Mouse (Mus musculus) embryonic facial prominence, embryonic 15.5 days (tissue): Measurements from ENCODE around the gene Agpat4. TPM values are rescaled to one million over a fixed set of nuclear protein-coding genes. Genes with fewer than 3 reads are reported as not detected.
"Not testable (repeated sequence)": the region's sequence is repeated elsewhere in the genome, so short reads cannot be mapped to it uniquely, and the experiment has no call there.

Experiments used
- ATAC-seq: fragments of 200-750 bp; cut with Nextera tagmentation; 2 replicates; pipeline ENCODE4 v1.8.0; 2017; ENCODE audit warnings: low read depth, moderate TSS enrichment; ENCODE audit not compliant: insufficient number of reproducible peaks, low FRiP score, low TSS enrichment
- H3K27ac ChIP-seq: fragments of 300-500 bp; sonication (generic); replicated peaks from 2 replicates; pipeline ENCODE4 v1.5.1; 2015; ENCODE audit warnings: mild to moderate bottlenecking, inconsistent platforms
- H3K27me3 ChIP-seq: fragments of 300-500 bp; sonication (generic); 2 replicates; pipeline ENCODE4 v1.6.1; 2015; ENCODE audit warnings: inconsistent platforms
- H3K36me3 ChIP-seq: fragments of 300-500 bp; sonication (generic); 2 replicates; pipeline ENCODE4 v1.6.1; 2015; ENCODE audit warnings: mild to moderate bottlenecking, inconsistent platforms
- H3K4me1 ChIP-seq: fragments of 300-500 bp; sonication (generic); 2 replicates; pipeline ENCODE4 v1.6.1; 2015; ENCODE audit warnings: inconsistent platforms
- H3K4me2 ChIP-seq: fragments of 300-500 bp; sonication (generic); replicated peaks from 2 replicates; pipeline ENCODE4 v1.6.1; 2015; ENCODE audit warnings: mild to moderate bottlenecking, inconsistent platforms
- H3K4me3 ChIP-seq: fragments of 300-500 bp; sonication (generic); replicated peaks from 2 replicates; pipeline ENCODE4 v1.5.1; 2015; ENCODE audit warnings: mild to moderate bottlenecking, inconsistent platforms
- H3K9ac ChIP-seq: fragments of 300-500 bp; sonication (generic); 2 replicates; pipeline ENCODE4 v1.6.1; 2015; ENCODE audit warnings: inconsistent platforms
- H3K9me3 ChIP-seq: fragments of 300-500 bp; sonication (generic); replicated peaks from 2 replicates; pipeline ENCODE4 v1.6.1; 2016; ENCODE audit warnings: inconsistent platforms
- WGBS: fragments of 180-500 bp; shearing (Covaris S2); methylation state at CpG from one replicate; pipeline ENCODE4 v1.1.7; 2015; 5-methylcytosine and 5-hydroxymethylcytosine counted together
- polyA plus RNA-seq: library from polyadenylated mRNA; unstranded; fragments of >200 nt; fragmentation: Nextera tagmentation; extraction: Ambion mirVana; gene quantifications from 2 replicates; pipeline ENCODE4 v1.2.1, GENCODE M21; 2015

The Agpat4 gene
- polyA plus RNA-seq, 1 experiment from 2014 or later: 51.3 TPM

DNA sequence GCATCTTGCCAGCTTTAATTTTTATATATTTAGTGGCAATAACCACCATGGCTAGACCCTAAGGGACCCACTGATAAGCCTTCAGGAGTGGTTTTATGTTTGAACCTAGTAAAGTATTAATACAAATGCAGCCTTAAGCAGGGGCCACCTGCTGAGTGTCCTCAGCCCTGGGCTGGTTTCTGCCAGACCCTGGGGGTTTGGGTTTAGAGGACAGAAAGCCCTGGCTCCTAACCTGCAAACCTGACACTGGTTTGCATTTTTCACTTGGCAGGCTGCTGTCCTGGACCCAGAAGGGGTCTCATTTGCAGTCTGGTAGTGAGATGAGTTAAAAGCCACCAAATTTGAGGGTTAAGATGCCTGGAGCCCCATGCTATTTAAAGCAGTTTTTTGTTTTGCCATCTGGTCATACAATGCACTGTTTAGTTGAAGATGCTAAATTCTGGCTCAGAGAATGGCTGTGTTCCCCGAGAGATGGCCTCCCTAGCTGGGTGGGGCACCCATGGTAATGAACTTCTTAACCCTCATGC lies 88.6 kb downstream of the Agpat4 start:
- H3K4me3 ChIP-seq: no peak overlapping the region
- no peak overlapping the region for H3K9ac ChIP-seq
- no peaks in the 10 kb centered on the region for H3K27me3 ChIP-seq
- peaks cover 7% of the 10 kb centered on the region for H3K36me3 ChIP-seq
- H3K4me2 ChIP-seq: no peak overlapping the region
- WGBS: 19% methylated on average over 1 of the region's 1 CpGs
- H3K27ac ChIP-seq: 0 out of 2 replicates have a peak overlapping the region, but pooled peaks have one; percentile 44
- no peaks in the 10 kb centered on the region for H3K9me3 ChIP-seq
- peaks cover 55% of the 10 kb centered on the region for H3K4me1 ChIP-seq
- no peak for ATAC-seq

DNA sequence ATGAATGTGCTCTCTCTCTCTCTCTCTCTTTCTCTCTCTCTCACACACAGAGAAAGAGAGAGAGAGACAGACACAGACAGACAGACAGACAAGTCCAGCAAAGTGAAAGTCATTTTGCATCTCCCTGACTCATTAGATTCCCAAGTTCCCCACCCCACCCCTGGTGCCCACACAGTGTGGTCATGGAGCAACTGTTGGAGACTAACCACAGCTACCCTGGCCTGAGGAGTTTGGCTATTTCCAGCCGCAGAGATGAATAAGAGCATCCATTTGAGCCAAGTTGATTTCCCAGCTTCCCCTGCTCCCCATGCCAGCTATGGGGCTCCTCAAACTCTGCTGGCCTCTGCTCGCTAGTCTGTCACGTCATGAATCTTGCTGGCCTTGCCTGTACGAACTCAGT lies 91.0 kb downstream of the Agpat4 start:
- peaks cover 15% of the 10 kb centered on the region for H3K36me3 ChIP-seq
- no peak overlapping the region for H3K9ac ChIP-seq
- H3K4me1 ChIP-seq: peaks cover 43% of the 10 kb centered on the region
- H3K9me3 ChIP-seq: no peaks in the 10 kb centered on the region
- WGBS: 79% methylated on average over 4 of the region's 4 CpGs
- H3K4me3 ChIP-seq: no peak overlapping the region
- H3K27me3 ChIP-seq: no peaks in the 10 kb centered on the region
- no peak overlapping the region for H3K27ac ChIP-seq
- no peak for ATAC-seq
- H3K4me2 ChIP-seq: no peak overlapping the region

DNA sequence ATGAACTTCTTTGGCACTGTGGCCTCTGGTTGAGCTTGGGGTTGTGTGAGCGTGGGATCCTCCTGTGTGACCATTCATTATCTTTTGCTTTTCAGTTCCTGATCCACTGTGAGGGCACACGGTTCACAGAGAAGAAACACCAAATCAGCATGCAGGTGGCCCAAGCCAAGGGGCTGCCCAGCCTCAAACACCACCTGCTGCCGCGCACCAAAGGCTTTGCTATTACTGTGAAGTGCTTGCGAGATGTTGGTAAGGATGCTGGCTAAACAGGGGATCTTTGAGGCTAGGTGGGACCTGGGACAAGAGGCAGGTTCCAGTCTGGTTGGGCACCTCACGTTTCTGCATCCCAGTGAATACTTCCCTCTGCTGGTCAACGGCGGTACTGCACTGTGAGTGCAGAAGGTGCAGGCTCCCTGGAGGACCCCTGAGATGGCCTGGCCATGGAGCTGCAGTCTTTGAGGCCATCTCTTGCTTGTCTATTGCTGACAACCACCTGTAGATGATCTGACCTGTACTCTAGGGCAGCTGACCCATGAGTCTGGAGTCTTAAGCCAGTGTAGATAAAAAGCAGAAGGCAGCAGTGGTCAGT lies 92.1 kb downstream of the Agpat4 start:
- ATAC-seq: peak; percentile 30; the same call in 1 of the 2 replicates
- no peaks in the 10 kb centered on the region for H3K27me3 ChIP-seq
- no peak overlapping the region for H3K4me2 ChIP-seq
- H3K4me3 ChIP-seq: no peak overlapping the region
- WGBS: 37% methylated on average over 8 of the region's 8 CpGs
- H3K9ac ChIP-seq: no peak overlapping the region
- peaks cover 32% of the 10 kb centered on the region for H3K4me1 ChIP-seq
- no peak overlapping the region for H3K27ac ChIP-seq
- H3K9me3 ChIP-seq: no peaks in the 10 kb centered on the region
- peaks cover 26% of the 10 kb centered on the region for H3K36me3 ChIP-seq

DNA sequence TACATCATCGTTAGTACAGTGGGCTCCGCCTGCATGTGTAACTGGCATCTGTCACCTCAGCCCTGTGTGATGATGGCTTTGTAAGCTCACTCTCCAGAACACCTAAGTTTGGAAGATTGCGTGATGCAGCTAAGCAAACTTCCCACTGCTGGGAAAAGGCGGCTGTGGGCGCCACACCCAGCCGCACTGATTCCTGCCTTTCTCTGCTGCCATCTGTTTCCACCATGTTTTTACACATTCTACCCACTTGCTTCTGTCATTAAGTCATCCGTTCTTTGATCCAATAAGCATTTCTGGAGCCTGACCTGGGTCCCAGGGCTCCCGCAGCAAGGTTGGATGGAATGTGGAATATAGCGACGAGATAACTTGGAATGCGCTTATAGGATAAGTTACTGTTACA lies 93.4 kb downstream of the Agpat4 start:
- Histone ChIP-seq H3K4me3 (no peak overlapping the region), H3K9me3 (no peaks in the 10 kb centered on the region), H3K27me3 (no peaks in the 10 kb centered on the region), H3K27ac (no peak overlapping the region), H3K4me2 (no peak overlapping the region), H3K4me1 (peaks cover 21% of the 10 kb centered on the region), H3K36me3 (peaks cover 38% of the 10 kb centered on the region), H3K9ac (no peak overlapping the region)
- ATAC-seq: no peak
- 87% methylated on average over 11 of the region's 11 CpGs for WGBS

DNA sequence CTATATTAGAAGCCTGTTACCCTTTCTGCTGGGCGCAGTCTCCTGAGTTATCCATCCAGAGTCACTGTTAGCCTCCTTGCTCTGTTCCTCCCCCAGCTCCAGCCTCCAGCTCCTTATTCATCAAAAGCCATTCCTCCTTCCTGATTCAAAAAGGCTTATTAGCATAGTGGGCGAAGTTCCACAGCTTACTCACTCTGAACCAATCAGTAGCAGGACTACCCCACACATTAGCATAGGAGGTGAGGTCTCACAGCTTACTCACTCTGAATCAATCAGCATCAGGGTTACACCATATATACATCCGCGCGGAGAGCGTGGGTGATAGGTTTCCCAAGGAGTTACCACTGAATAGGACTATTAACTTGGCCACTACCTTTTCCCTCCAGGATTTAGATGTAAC lies 93.8 kb downstream of the Agpat4 start:
- WGBS: 88% methylated on average over 6 of the region's 6 CpGs
- H3K27ac ChIP-seq: no peak overlapping the region
- no peak for ATAC-seq
- H3K9ac ChIP-seq: no peak overlapping the region
- H3K4me1 ChIP-seq: peaks cover 16% of the 10 kb centered on the region
- no peaks in the 10 kb centered on the region for H3K9me3 ChIP-seq
- no peak overlapping the region for H3K4me2 ChIP-seq
- peaks cover 41% of the 10 kb centered on the region for H3K36me3 ChIP-seq
- H3K27me3 ChIP-seq: no peaks in the 10 kb centered on the region
- H3K4me3 ChIP-seq: no peak overlapping the region

DNA sequence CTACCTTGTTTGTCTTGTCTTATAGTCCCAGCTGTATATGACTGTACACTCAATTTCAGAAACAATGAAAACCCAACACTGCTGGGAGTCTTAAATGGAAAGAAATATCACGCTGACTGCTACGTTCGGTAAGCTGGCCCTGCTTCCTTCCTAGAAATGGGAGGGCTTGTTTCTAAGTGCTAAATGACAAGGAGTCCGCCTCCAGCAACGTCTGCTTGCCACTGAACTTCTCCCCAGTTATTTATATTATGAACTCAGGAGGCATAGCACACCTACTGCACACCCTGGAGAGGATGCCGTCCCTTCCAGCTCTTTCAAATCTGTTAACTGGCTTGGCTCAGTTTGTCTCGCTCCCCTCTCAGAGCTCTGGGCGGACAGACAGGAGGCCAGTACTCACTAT lies 94.9 kb downstream of the Agpat4 start:
- Histone ChIP-seq H3K27me3 (no peaks in the 10 kb centered on the region), H3K9me3 (no peaks in the 10 kb centered on the region), H3K4me1 (peaks cover 7% of the 10 kb centered on the region), H3K27ac (no peak overlapping the region), H3K4me3 (no peak overlapping the region), H3K9ac (no peak overlapping the region), H3K36me3 (peaks cover 52% of the 10 kb centered on the region), H3K4me2 (no peak overlapping the region)
- 89% methylated on average over 8 of the region's 8 CpGs for whole genome bisulfite sequencing
- ATAC-seq: no peak

DNA sequence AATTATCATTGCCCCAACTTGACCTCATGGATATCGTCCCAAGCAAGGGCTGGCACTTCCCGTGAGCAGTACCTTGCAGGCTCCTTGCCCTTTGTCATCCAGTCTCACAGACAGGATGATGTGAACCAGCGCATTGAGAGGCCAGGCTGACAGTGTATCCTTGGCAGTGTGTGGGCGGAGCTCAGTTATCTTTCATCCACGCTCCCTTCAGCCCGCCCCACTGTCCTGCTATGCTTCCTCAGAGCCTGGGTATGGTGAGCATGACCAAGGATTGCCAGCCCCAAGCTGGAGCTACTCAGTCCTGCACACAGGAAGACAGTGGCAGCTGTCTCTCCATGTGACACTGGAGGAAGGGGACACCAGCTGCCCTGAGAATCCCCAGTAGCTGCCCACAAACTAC lies 97.7 kb downstream of the Agpat4 start:
- WGBS: 79% methylated on average over 6 of the region's 6 CpGs
- H3K36me3 ChIP-seq: peaks cover 69% of the 10 kb centered on the region

DNA sequence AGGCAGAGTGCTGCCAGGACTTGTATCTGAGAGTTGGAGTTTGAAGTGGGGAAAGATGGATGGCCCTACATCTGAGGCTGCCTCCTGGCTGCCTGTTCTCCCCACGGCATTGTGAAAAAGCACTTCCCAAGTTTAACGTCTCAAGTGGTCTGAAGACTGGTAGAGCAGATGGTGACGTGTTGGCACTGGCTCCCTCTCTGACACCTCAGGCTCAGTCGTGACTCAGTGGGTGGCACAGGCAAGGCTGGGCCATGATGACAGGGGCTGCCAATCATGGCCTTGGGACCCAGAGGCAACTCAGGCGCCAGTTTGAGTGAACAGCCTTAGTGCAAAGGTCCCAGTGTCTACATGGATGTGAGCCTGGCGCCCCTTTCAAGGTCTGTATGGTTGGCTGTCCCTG lies 103.4 kb downstream of the Agpat4 start:
- no peak overlapping the region for H3K9ac ChIP-seq
- no peak overlapping the region for H3K4me3 ChIP-seq
- 56% methylated on average over 6 of the region's 6 CpGs for WGBS
- H3K36me3 ChIP-seq: peaks cover 39% of the 10 kb centered on the region
- H3K4me2 ChIP-seq: no peak overlapping the region
- H3K4me1 ChIP-seq: 0 out of 2 replicates have a peak, but pooled peaks cover 14% of the 10 kb centered on the region
- H3K27me3 ChIP-seq: no peaks in the 10 kb centered on the region
- no peaks in the 10 kb centered on the region for H3K9me3 ChIP-seq
- no peak for ATAC-seq
- no peak overlapping the region for H3K27ac ChIP-seq

More for the DNA sequence above, 97.7 kb downstream of the Agpat4 start:
- no peak overlapping the region for H3K27ac ChIP-seq
- H3K4me3 ChIP-seq: no peak overlapping the region
- no peak overlapping the region for H3K4me2 ChIP-seq
- 0 out of 2 replicates have a peak, but pooled peaks have one; percentile 22 for ATAC-seq
- no peak overlapping the region for H3K9ac ChIP-seq
- H3K27me3 ChIP-seq: no peaks in the 10 kb centered on the region
- H3K4me1 ChIP-seq: 0 out of 2 replicates have a peak, but pooled peaks cover 8% of the 10 kb centered on the region
- H3K9me3 ChIP-seq: no peaks in the 10 kb centered on the region

DNA sequence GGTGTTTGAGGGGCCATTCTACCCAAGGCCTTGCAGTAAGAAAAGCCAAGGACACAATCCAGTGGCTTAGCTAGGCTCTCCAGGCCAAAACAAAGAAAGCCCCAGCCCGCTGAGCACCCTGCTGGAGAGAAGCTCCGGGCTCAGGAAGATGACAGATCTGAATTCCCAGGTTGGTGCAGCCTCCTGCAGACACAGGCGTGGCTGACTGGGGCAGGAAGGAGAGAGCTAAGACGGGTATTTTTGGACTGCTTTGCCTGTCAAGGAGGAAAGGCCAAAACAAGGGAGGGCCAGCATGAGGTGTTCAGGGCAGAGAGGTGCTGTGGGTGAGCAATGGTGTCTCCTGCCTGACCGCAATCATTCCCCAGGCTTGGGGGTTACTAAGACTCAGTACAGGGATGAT lies 105.2 kb downstream of the Agpat4 start:
- 46% methylated on average over 5 of the region's 5 CpGs for WGBS
- Histone ChIP-seq H3K36me3 (peaks cover 36% of the 10 kb centered on the region), H3K27me3 (no peaks in the 10 kb centered on the region), H3K4me2 (no peak overlapping the region), H3K27ac (no peak overlapping the region), H3K9me3 (no peaks in the 10 kb centered on the region), H3K4me3 (no peak overlapping the region), H3K9ac (no peak overlapping the region), H3K4me1 (0 out of 2 replicates have a peak, but pooled peaks cover 10% of the 10 kb centered on the region)
- ATAC-seq: no peak

DNA sequence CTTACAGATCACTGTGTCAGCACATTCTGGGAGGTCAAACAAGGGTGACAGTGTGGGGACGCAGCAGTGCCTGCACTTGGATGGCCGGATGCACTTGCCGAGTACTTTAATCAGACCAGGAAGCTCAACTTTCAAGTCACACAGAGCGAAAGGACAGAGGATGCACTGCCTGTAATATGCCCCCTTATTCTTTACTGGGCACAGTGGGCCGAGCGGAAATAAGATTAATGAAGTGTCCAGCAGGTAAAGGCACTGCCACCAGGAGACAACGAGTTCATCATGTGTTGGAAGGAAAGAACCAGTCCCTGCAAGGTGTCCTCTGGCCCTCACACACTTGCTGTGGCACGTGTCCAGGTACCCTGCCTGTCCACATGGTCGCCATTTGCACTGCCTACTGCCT lies 105.6 kb downstream of the Agpat4 start:
- Histone ChIP-seq H3K27me3 (no peaks in the 10 kb centered on the region), H3K36me3 (peaks cover 37% of the 10 kb centered on the region), H3K9ac (no peak overlapping the region), H3K4me1 (0 out of 2 replicates have a peak, but pooled peaks cover 5% of the 10 kb centered on the region), H3K4me3 (no peak overlapping the region), H3K4me2 (no peak overlapping the region), H3K9me3 (no peaks in the 10 kb centered on the region), H3K27ac (no peak overlapping the region)
- ATAC-seq: no peak
- WGBS: 78% methylated on average over 9 of the region's 9 CpGs

DNA sequence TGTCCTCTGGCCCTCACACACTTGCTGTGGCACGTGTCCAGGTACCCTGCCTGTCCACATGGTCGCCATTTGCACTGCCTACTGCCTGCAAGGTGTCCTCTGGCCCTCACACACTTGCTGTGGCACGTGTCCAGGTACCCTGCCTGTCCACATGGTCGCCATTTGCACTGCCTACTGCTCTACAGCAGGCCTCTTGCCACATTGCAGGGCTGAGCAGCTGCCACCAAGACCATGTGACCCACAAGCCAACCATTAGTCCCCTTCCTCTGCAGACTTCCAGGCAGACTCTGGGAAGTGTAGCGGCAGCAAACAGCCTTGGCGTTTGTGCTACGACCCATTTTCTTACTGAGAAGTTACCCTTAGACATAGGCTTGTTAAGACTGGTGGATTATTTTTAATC lies 106.0 kb downstream of the Agpat4 start:
- 79% methylated on average over 7 of the region's 7 CpGs for WGBS
- peaks cover 37% of the 10 kb centered on the region for H3K36me3 ChIP-seq
- H3K9ac ChIP-seq: not testable (repeated sequence)

DNA sequence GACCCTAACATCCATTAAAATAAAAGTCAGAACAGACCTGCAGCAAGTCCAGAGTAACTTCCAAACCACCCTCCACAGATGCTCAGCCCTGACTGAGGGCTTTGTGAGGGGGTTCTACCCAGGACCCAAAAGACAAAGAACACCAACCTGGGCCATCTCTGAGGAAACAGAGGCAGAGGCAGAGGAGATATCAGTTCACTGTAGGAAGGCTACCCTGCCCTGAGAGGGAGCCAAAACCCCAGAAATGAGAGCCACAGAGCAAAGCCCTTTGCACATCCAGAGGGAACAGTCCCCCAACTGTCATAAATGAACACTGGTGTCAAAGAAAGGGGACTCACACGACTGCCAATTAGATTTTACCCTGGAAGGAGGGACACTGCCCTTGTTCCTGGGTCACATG lies 106.7 kb downstream of the Agpat4 start:
- H3K27ac ChIP-seq: no peak overlapping the region
- H3K9ac ChIP-seq: no peak overlapping the region
- peaks cover 37% of the 10 kb centered on the region for H3K36me3 ChIP-seq
- no peaks in the 10 kb centered on the region for H3K9me3 ChIP-seq
- 48% methylated on average over 1 of the region's 1 CpGs for WGBS
- H3K4me2 ChIP-seq: no peak overlapping the region
- no peak overlapping the region for H3K4me3 ChIP-seq
- no peak for ATAC-seq
- 0 out of 2 replicates have a peak, but pooled peaks cover 5% of the 10 kb centered on the region for H3K4me1 ChIP-seq
- no peaks in the 10 kb centered on the region for H3K27me3 ChIP-seq

More for the DNA sequence above, 106.0 kb downstream of the Agpat4 start:
- not testable (repeated sequence) for H3K4me1 ChIP-seq, H3K27ac ChIP-seq, H3K9me3 ChIP-seq, H3K4me2 ChIP-seq, ATAC-seq, H3K4me3 ChIP-seq, H3K27me3 ChIP-seq
